Mouse (Mus musculus) embryonic fibroblast, embryonic 13.5 days (primary cell): ENCODE measurements at regions not wholly inside any gene's neighbourhood (a gene's known extent, or its start where the extent isn't known, plus 50 kb on each side); places are given as distances from the start of the nearest gene placed in this dataset.

ENCODE experiments used
- H3K27ac ChIP-seq: 2 replicates; pipeline ENCODE4 v1.5.1; 2012; ENCODE audit warnings: low read length, control low read depth, inconsistent platforms; ENCODE audit not compliant: insufficient read depth
- H3K4me1 ChIP-seq: 2 replicates; pipeline ENCODE4 v1.6.1; 2011; ENCODE audit warnings: low read length; ENCODE audit not compliant: control insufficient read depth, insufficient read depth
- H3K4me3 ChIP-seq: 2 replicates; pipeline ENCODE4 v1.5.1; 2011; ENCODE audit warnings: mild to moderate bottlenecking, control low read depth, low read length; ENCODE audit not compliant: insufficient read depth
- CTCF ChIP-seq: IDR thresholded peaks from 2 replicates; pipeline ENCODE4 v1.5.1; 2011; ENCODE audit warnings: mild to moderate bottlenecking, control low read depth, low read length, moderate library complexity, borderline replicate concordance; ENCODE audit not compliant: insufficient read depth
- POLR2A ChIP-seq: IDR thresholded peaks from 2 replicates; pipeline ENCODE4 v1.6.1; 2011; ENCODE audit warnings: low read depth, mild to moderate bottlenecking, control low read depth, low read length, moderate library complexity

GRCm38 (mm10) chr5:119131461-119131860 is 539.0 kb upstream of the Tbx3 start:
- H3K4me1 ChIP-seq, result no peaks in the 10 kb centered on the region

DNA sequence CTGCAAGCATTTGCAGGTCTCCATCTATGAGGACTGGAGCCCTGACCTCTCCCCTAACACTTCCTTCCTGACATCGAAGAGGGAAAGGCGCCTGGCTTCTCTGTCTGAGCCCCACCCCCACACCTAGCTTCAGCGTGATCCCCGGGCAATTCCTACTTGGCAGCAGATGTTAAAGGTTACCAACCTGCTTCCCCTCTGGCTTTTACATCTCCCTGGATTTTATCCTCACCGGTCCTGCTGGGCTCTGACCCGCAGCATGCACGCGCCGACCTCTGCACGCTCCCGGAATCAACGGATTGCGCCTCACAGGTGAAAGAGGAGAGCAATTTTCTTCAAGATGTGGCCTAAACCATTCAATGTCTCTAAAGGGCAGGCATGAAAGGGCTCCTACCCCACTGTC is 537.1 kb upstream of the Tbx3 start:
- TF ChIP-seq POLR2A (no peak), CTCF (no peak)
- Histone ChIP-seq H3K4me3 (no peak overlapping the region), H3K4me1 (no peaks in the 10 kb centered on the region), H3K27ac (no peak overlapping the region)

More at GRCm38 (mm10) chr5:119131461-119131860, 539.0 kb upstream of the Tbx3 start:
- TF ChIP-seq CTCF (no peak), POLR2A (no peak)
- no peak overlapping the region for H3K4me3 ChIP-seq
- no peak overlapping the region for H3K27ac ChIP-seq

GRCm38 (mm10) chr5:119136916-119137315 is 533.6 kb upstream of the Tbx3 start:
- Histone ChIP-seq H3K4me1 (no peaks in the 10 kb centered on the region), H3K4me3 (no peak overlapping the region), H3K27ac (no peak overlapping the region)
- TF ChIP-seq CTCF (no peak), POLR2A (no peak)

- Histone ChIP-seq H3K4me1 (no peaks in the 10 kb centered on the region), H3K4me3 (no peak overlapping the region), H3K27ac (no peak overlapping the region)
- TF ChIP-seq CTCF (no peak), POLR2A (no peak)
Measured at GRCm38 (mm10) chr5:119137409-119137808, 533.1 kb upstream of the Tbx3 start.

DNA sequence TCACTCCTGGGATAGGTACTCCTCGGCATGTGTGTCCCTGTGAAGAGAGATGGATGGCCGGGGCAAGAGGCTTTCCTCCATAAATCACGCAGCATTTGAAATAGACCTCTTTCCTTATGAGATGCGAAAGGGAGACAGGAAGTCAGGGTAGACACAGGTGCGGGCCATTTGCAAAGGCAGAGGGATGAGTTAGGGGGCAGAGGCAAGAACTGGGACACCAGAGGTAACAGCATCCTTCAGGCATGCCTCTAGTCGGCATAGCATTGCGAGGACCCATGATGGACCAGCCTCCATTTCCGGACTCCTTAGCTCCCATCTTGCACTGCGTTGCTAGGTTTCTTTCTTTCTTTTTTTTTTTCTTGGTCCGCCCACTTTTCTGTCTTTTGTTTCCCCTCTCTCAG is 532.6 kb upstream of the Tbx3 start:
- Histone ChIP-seq H3K4me3 (no peak overlapping the region), H3K4me1 (no peaks in the 10 kb centered on the region), H3K27ac (no peak overlapping the region)
- no peak for TF ChIP-seq CTCF
- TF ChIP-seq POLR2A, result no peak

- no peak overlapping the region for H3K4me3 ChIP-seq
- no peak for TF ChIP-seq POLR2A
Measured at GRCm38 (mm10) chr5:119138293-119138692, 532.2 kb upstream of the Tbx3 start.

DNA sequence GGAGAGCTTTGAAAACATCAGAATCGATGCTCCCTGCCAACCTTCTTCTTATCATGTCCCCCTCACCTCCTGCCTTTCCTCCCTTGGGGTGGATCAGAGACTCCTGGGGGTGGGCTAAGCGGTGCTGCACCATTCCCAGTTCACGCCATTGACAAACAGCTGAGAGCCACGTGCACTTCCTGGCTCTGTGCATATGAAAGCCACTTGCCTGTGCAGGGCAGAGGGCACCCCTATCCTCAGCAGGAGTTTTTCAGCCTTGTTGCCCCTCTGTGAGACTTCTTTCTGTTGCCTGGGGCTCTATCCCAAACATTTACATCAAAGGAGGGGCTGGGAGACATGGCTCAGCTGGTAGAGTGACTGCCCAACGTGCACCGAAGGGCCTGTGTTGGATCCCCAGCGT is 531.1 kb upstream of the Tbx3 start:
- H3K4me1 ChIP-seq, result no peaks in the 10 kb centered on the region
- H3K4me3 ChIP-seq, result no peak overlapping the region
- TF ChIP-seq POLR2A (no peak), CTCF (no peak)
- no peak overlapping the region for H3K27ac ChIP-seq

More at GRCm38 (mm10) chr5:119138293-119138692, 532.2 kb upstream of the Tbx3 start:
- no peaks in the 10 kb centered on the region for H3K4me1 ChIP-seq
- no peak overlapping the region for H3K27ac ChIP-seq

GRCm38 (mm10) chr5:119139816-119140215 is 530.7 kb upstream of the Tbx3 start:
- no peak overlapping the region for H3K4me3 ChIP-seq
- no peaks in the 10 kb centered on the region for H3K4me1 ChIP-seq
- H3K27ac ChIP-seq, result no peak overlapping the region
- TF ChIP-seq POLR2A (no peak), CTCF (no peak)

DNA sequence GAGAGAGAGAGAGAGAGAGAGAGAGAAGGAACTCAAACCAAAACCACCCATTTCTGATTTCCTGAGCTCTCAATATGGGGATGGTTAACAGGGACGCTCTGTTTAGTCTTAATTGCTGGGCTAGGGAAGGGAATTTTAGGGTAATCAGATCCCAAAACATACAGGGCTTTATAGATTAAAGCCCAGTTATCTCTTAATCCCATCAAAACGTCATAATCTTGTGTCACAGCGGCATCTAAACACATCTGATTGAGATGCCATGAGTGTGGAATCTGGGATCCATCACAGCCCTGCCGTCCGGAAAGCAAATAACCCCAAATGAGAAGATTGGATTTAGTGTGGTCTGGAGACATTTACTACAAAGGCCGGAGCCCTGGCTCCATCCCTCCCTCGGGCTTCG is 527.1 kb upstream of the Tbx3 start:
- Histone ChIP-seq H3K4me1 (no peaks in the 10 kb centered on the region), H3K4me3 (no peak overlapping the region), H3K27ac (no peak overlapping the region)
- TF ChIP-seq POLR2A (no peak), CTCF (no peak)

DNA sequence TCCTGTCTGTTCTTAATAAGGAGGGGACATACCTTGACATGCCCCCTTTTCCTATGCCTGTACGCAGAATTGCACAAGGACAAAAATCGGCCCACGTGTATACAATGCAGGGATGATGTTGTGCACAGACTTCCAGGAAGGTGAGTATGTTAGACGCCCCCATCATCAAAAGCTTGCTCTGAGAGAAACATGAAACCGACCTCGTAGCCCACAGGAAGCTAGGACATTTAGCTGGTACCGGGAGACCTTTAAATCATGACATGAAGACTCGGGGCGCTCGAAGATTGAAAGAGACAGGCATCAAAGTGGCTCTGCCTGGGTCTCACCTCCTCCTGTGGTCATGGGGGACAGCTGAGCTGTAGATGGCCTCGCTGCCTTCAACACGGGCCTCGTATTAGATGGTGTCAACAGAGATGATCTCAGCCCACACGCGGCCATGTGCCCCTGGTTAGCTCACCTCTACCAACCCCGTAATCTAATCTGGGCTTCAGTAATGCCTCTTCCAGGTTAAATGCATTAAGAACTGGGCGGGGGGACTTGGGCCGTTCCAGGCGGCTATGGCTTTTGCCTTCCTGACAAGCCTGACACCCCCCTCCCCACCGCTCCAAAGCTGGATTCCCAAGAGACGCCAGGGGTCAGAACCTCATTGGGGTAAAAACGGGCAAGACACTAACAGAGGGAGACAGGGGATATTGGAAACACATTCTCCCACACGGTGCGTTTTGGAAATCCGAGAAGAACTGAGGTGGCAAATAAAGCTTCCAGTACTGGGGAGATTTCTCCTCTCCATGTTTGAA is 520.9 kb upstream of the Tbx3 start:
- Histone ChIP-seq H3K4me1 (peaks cover 3% of the 10 kb centered on the region; the same call in 1 of the 2 replicates), H3K27ac (no peak overlapping the region), H3K4me3 (no peak overlapping the region)
- TF ChIP-seq POLR2A (no peak), CTCF (no peak)
